Mouse (Mus musculus) forebrain, embryonic 11.5 days (tissue): ENCODE data around the gene Bnc2. TPM values are rescaled to one million over a fixed set of nuclear protein-coding genes. Genes with fewer than 3 reads are reported as not detected.

Experiments
- ATAC-seq: fragments of 200-750 bp; cut with Nextera tagmentation; replicated peaks from 2 replicates; pipeline ENCODE4 v1.8.0; 2017; ENCODE audit warnings: moderate TSS enrichment; ENCODE audit not compliant: low FRiP score
- DNase-seq: peaks from one replicate; pipeline ENCODE4 v3.0.0-alpha.2; 2017; ENCODE audit warnings: low spot score
- H3K27ac ChIP-seq: fragments of 300-500 bp; sonication (generic); 2 replicates; pipeline ENCODE4 v1.5.1; 2014; ENCODE audit warnings: low read depth, low read length
- H3K27me3 ChIP-seq: fragments of 300-500 bp; sonication (generic); 2 replicates; pipeline ENCODE4 v1.6.1; 2014; ENCODE audit warnings: mild to moderate bottlenecking, low read length, mixed read lengths; ENCODE audit not compliant: control insufficient read depth, insufficient read depth
- H3K36me3 ChIP-seq: fragments of 300-500 bp; sonication (generic); 2 replicates; pipeline ENCODE4 v1.6.1; 2014; ENCODE audit warnings: mild to moderate bottlenecking, low read length, moderate library complexity, mixed read lengths; ENCODE audit not compliant: control insufficient read depth, insufficient read depth
- H3K4me1 ChIP-seq: fragments of 300-500 bp; sonication (generic); replicated peaks from 2 replicates; pipeline ENCODE4 v1.6.1; 2014; ENCODE audit warnings: low read length, mixed read lengths; ENCODE audit not compliant: control insufficient read depth, insufficient read depth
- H3K4me2 ChIP-seq: fragments of 300-500 bp; sonication (generic); 2 replicates; pipeline ENCODE4 v1.6.1; 2014; ENCODE audit warnings: low read depth, mild to moderate bottlenecking, low read length, moderate library complexity, mixed read lengths; ENCODE audit not compliant: severe bottlenecking
- H3K4me3 ChIP-seq: fragments of 300-500 bp; sonication (generic); 2 replicates; pipeline ENCODE4 v1.5.1; 2014; ENCODE audit warnings: low read depth, low read length
- H3K9ac ChIP-seq: fragments of 300-500 bp; sonication (generic); 2 replicates; pipeline ENCODE4 v1.6.1; 2014; ENCODE audit warnings: low read length
- H3K9me3 ChIP-seq: fragments of 300-500 bp; sonication (generic); 2 replicates; pipeline ENCODE4 v1.6.1; 2016; ENCODE audit warnings: low read length, mixed read lengths; ENCODE audit not compliant: control insufficient read depth
- WGBS: fragments of 180-500 bp; shearing (Covaris S2); extraction: QIAGEN DNeasy Blood & Tissue Kit; methylation state at CpG from one replicate; pipeline ENCODE4 v1.1.7; 2014; 5-methylcytosine and 5-hydroxymethylcytosine counted together
- polyA plus RNA-seq: library from polyadenylated mRNA; unstranded; fragments of >200 nt; fragmentation: Nextera tagmentation; extraction: Ambion mirVana; gene quantifications from 2 replicates; pipeline ENCODE4 v1.2.1, GENCODE M21; 2014

The Bnc2 gene
- polyA plus RNA-seq, 1 experiment from 2014 or later, result 7.5 TPM

DNA sequence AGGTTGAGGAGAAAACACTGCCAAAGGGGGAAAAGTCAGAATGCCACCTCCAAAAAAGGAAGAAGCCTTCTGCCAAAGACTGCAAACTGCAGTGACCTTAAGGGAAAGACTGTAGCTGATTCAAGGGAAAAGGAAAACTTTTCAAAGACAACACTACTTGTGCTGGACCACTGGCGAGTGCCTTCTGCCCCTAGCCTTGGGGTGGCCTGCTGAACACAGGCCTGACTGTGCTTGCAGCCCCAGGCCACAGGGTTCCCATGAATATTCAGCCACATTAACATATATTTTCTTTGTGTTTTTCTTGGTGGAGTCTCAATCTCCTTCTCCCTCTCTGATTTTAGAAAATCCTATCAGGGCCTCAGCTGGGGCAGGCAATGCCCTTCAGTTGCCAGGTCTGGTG lies 317.7 kb downstream of the Bnc2 start:
- DNase-seq (no peak), ATAC-seq (no peak)
- H3K27ac ChIP-seq, result peak overlapping the region; percentile 25; the same call in 1 of the 2 replicates
- 22% methylated on average over 1 of the region's 1 CpGs for WGBS
- H3K4me2 ChIP-seq, result no peak overlapping the region
- no peak overlapping the region for H3K9ac ChIP-seq
- H3K4me1 ChIP-seq, result peaks cover 6% of the 10 kb centered on the region; the same call in 1 of the 2 replicates
- no peaks in the 10 kb centered on the region for H3K9me3 ChIP-seq
- H3K36me3 ChIP-seq, result no peaks in the 10 kb centered on the region
- H3K27me3 ChIP-seq, result no peaks in the 10 kb centered on the region
- no peak overlapping the region for H3K4me3 ChIP-seq

DNA sequence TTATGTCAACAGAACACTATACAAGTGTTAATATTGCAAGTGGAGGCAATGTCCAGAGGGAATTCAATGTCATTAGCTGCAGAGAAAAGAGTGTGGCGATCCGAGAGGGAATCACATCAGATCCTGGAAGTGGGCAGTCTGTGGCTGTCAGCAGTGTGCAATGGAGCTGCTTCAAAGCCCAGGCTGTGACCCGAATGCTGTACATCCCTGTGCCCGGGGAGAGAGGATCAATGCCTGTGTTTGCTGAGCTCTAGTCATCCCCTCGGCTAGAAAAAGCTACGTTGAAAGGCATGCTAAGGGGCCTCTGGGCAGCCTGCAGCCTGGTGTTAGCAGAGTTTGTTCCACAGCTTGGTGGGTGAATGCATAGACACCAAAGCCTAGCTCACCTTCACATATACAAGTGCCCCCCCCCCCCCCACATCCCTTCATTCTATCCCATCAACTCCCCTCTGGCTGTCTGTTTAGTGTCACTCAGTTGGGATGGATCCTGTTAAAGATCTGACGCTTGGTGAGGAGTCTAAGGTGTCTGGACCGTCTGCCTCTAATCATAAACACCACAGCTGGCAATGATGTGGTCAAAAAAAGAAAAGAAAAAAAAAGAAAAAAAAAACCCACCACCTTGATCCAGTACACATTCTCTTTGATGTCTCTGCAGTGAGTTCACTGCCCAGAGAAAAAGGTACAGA lies 318.5 kb downstream of the Bnc2 start:
- 25% methylated on average over 8 of the region's 8 CpGs for WGBS
- peak overlapping the region; percentile 26; the same call in 1 of the 2 replicates for H3K27ac ChIP-seq
- peaks cover 6% of the 10 kb centered on the region; the same call in 1 of the 2 replicates for H3K4me1 ChIP-seq
- H3K9ac ChIP-seq, result no peak overlapping the region
- ATAC-seq, result peak; percentile 49
- H3K36me3 ChIP-seq, result no peaks in the 10 kb centered on the region
- DNase-seq, result peak; percentile 58
- H3K4me3 ChIP-seq, result no peak overlapping the region
- no peaks in the 10 kb centered on the region for H3K27me3 ChIP-seq
- H3K4me2 ChIP-seq, result no peak overlapping the region
- H3K9me3 ChIP-seq, result no peaks in the 10 kb centered on the region

DNA sequence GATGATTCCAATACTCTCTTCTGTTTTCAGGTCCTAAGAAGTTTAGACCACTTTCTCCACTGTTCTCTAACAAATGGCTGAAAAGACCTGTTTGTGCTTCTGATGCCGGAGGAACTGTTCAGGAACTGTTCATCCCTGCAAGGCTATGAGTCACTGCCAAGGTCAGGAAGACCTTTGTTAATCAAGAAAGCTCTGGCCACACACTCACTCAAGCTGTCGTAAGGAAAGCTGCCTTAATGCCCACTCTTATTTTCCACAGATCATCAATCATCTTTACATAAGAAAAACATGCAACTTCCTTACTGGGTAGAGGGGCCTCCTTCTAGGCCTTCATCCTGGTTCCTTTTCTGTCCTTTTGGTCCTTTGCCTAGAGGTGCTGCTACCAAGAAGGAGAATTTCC lies 322.4 kb downstream of the Bnc2 start:
- no peak for DNase-seq
- no peaks in the 10 kb centered on the region for H3K27me3 ChIP-seq
- H3K4me1 ChIP-seq, result peaks cover 6% of the 10 kb centered on the region; the same call in 1 of the 2 replicates
- H3K9me3 ChIP-seq, result no peaks in the 10 kb centered on the region
- no peaks in the 10 kb centered on the region for H3K36me3 ChIP-seq
- WGBS, result 83% methylated on average over 2 of the region's 2 CpGs
- H3K9ac ChIP-seq, result no peak overlapping the region
- no peak overlapping the region for H3K4me2 ChIP-seq
- no peak overlapping the region for H3K4me3 ChIP-seq
- no peak overlapping the region for H3K27ac ChIP-seq
- no peak for ATAC-seq

DNA sequence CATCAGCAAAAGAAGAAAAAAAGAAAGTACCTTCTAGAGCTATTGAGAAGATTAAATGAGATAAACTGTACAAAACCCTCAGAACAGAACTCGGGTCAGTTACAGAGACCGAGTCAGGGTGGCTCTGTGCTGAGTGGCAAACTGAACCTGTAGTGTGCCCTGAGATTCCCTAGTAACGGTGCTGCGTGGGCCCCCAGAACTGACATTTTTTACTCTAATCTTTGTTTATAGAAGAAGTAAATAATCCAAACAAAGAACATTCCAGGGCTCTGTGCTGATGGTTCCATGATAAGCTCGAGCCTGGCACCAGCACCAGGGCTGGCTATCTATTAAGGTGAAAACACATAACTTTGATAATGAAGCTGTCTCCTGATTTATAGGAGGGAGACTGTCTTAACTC lies 325.5 kb downstream of the Bnc2 start:
- H3K9ac ChIP-seq, result no peak overlapping the region
- H3K9me3 ChIP-seq, result no peaks in the 10 kb centered on the region
- H3K36me3 ChIP-seq, result no peaks in the 10 kb centered on the region
- no peaks in the 10 kb centered on the region for H3K4me1 ChIP-seq
- H3K4me2 ChIP-seq, result no peak overlapping the region
- no peaks in the 10 kb centered on the region for H3K27me3 ChIP-seq
- DNase-seq, result no peak
- no peak overlapping the region for H3K27ac ChIP-seq
- H3K4me3 ChIP-seq, result no peak overlapping the region
- WGBS, result 67% methylated on average over 5 of the region's 5 CpGs
- ATAC-seq, result no peak

DNA sequence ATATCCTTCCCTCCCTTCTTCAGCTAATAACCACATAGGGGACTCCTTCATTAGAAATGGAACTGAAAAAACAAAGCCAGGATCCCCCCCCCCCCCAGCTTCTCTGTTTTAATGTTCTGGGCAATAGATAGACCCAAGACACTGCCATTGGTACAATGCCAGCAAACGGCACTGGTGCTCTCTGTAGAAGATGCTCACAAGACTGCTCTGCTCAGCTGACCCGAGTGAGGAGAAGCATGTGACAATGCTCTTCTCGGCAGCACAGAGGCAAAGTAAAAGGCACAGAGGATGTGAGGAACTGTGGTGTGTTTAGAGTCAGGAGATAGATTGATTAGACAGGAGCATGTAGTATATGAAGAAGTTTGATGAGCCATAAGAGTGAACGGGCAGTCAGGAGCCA lies 335.9 kb downstream of the Bnc2 start:
- H3K4me2 ChIP-seq, result no peak overlapping the region
- no peaks in the 10 kb centered on the region for H3K4me1 ChIP-seq
- no peak overlapping the region for H3K4me3 ChIP-seq
- no peaks in the 10 kb centered on the region for H3K9me3 ChIP-seq
- DNase-seq (no peak), ATAC-seq (no peak)
- WGBS, result 75% methylated on average over 4 of the region's 4 CpGs
- H3K36me3 ChIP-seq, result no peaks in the 10 kb centered on the region
- H3K27ac ChIP-seq, result no peak overlapping the region
- H3K9ac ChIP-seq, result no peak overlapping the region
- no peaks in the 10 kb centered on the region for H3K27me3 ChIP-seq

DNA sequence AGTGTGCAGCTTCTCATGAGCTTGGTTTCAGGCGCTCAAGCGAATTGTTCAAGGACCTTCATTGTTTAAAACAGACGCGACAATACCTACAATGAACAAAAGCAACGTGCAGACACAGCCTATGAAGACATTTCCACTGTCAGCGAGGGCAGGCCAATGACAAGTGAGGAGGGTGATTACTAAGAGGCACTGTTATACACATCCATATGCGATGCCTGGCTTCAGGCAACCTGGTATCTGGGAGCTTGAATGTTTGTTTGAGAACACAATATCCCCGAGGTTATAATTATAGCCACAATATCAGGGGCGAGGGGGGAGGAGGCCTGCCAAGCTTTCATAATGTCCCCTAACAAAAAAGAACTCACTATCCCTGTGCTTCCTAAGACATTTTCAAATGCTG lies 343.1 kb downstream of the Bnc2 start:
- H3K27ac ChIP-seq, result no peak overlapping the region
- ATAC-seq, result no peak
- 73% methylated on average over 9 of the region's 9 CpGs for WGBS
- DNase-seq, result no peak
- no peak overlapping the region for H3K4me2 ChIP-seq
- no peaks in the 10 kb centered on the region for H3K4me1 ChIP-seq
- no peaks in the 10 kb centered on the region for H3K27me3 ChIP-seq
- no peaks in the 10 kb centered on the region for H3K36me3 ChIP-seq
- no peak overlapping the region for H3K9ac ChIP-seq
- H3K4me3 ChIP-seq, result no peak overlapping the region
- H3K9me3 ChIP-seq, result no peaks in the 10 kb centered on the region

DNA sequence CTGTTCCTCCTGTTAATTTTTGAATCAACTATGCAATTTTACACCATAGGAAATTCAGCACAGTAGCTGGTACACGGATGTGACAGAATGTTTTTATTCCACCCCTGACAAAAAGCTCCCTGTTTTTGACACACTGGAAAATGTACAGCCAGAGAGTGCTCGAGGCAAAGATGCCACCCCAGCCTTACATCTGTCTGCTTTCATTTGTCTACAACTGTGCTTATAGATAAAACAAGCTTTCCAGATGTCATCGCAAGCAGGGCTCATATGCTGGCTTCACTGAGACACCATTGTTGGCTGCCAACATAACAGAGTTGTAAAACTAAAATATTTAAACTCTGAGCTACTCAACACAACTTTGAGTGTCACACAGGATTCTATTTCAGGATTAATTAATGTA lies 343.6 kb downstream of the Bnc2 start:
- H3K4me2 ChIP-seq, result no peak overlapping the region
- no peaks in the 10 kb centered on the region for H3K27me3 ChIP-seq
- H3K4me3 ChIP-seq, result no peak overlapping the region
- 77% methylated on average over 3 of the region's 3 CpGs for WGBS
- H3K9ac ChIP-seq, result no peak overlapping the region
- no peak for ATAC-seq
- DNase-seq, result no peak
- no peak overlapping the region for H3K27ac ChIP-seq
- no peaks in the 10 kb centered on the region for H3K9me3 ChIP-seq
- no peaks in the 10 kb centered on the region for H3K4me1 ChIP-seq
- H3K36me3 ChIP-seq, result no peaks in the 10 kb centered on the region

DNA sequence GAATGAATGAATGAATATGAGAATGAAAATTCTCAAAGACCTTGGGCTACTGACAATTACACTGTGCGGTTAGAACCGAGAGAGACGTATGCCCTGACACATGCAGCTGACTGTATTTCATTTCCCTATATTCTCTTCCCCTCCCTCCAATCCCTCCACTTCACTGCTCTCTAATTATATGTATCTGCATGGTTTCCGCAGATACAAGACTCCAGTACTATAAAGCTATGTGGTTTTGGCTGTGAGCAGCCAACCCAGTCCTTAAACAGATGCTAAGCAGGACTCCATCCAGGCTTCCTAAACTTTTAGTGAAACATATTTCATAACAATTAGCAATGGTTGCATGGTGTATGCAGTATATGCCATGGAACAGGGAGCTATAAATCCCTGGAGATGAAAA lies 344.6 kb downstream of the Bnc2 start:
- 92% methylated on average over 4 of the region's 4 CpGs for WGBS
- ATAC-seq, result no peak
- H3K4me2 ChIP-seq, result no peak overlapping the region
- no peaks in the 10 kb centered on the region for H3K36me3 ChIP-seq
- H3K9ac ChIP-seq, result no peak overlapping the region
- no peak overlapping the region for H3K4me3 ChIP-seq
- no peak for DNase-seq
- H3K27ac ChIP-seq, result no peak overlapping the region
- no peaks in the 10 kb centered on the region for H3K9me3 ChIP-seq
- H3K27me3 ChIP-seq, result no peaks in the 10 kb centered on the region
- H3K4me1 ChIP-seq, result no peaks in the 10 kb centered on the region

DNA sequence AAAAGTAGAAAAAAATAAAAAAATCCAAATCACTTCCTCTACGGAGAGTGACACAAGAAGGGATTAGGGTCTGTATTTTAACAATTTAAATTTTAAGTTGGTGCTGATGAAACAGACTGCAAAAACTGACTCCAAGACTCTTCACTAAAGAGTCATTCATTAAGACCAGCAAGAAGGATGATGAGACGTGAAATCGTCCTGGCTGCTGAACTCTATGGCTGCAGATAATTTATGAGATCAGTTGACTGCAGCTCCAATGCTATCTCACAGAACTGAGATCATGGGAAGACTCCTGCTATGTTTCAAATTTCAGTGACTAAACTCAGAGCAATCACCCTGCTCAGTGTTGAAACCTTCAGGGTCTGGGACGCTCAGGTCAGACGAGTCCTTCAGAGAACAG lies 345.4 kb downstream of the Bnc2 start:
- H3K4me1 ChIP-seq, result no peaks in the 10 kb centered on the region
- H3K36me3 ChIP-seq, result no peaks in the 10 kb centered on the region
- DNase-seq, result no peak
- no peak for ATAC-seq
- H3K4me2 ChIP-seq, result no peak overlapping the region
- no peak overlapping the region for H3K4me3 ChIP-seq
- H3K9me3 ChIP-seq, result no peaks in the 10 kb centered on the region
- no peak overlapping the region for H3K27ac ChIP-seq
- WGBS, result 87% methylated on average over 5 of the region's 5 CpGs
- no peak overlapping the region for H3K9ac ChIP-seq
- no peaks in the 10 kb centered on the region for H3K27me3 ChIP-seq
